Mouse (Mus musculus) CH12.LX (cell line): ENCODE results near the gene Itgam.

Experiments used
- ELF1 ChIP-seq: IDR thresholded peaks from 2 replicates; pipeline ENCODE4 v1.6.1; 2014; ENCODE audit warnings: low read depth, mild to moderate bottlenecking, inconsistent platforms, low read length, improper control_type of control experiment
- EP300 ChIP-seq: IDR thresholded peaks from 2 replicates; pipeline ENCODE4 v1.6.1; 2011; ENCODE audit warnings: low read length, improper control_type of control experiment
- PAX5 ChIP-seq: IDR thresholded peaks from 2 replicates; pipeline ENCODE4 v1.6.1; 2012; ENCODE audit warnings: low read length, inconsistent platforms, mixed read lengths

DNA sequence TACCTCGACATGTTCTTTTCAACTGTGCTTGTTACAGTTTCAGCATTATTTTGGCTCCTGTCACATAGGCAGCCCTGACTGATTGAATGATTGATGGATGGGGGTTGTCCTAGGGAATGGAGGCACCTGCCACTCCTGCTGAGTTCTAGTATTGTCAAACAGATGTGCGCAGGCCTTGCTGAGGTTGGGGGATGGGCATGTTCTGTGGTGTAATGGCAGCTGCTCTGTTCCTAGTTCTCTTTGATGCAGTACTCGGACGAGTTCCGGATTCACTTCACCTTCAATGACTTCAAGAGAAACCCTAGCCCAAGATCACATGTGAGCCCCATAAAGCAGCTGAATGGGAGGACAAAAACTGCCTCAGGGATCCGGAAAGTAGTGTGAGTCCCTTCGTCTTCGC is 17.6 kb downstream of the Itgam start:
- TF ChIP-seq EP300 (no peak), PAX5 (no peak), ELF1 (no peak)
